Mouse (Mus musculus): ENCODE data around the gene Lrrc43.

DNA sequence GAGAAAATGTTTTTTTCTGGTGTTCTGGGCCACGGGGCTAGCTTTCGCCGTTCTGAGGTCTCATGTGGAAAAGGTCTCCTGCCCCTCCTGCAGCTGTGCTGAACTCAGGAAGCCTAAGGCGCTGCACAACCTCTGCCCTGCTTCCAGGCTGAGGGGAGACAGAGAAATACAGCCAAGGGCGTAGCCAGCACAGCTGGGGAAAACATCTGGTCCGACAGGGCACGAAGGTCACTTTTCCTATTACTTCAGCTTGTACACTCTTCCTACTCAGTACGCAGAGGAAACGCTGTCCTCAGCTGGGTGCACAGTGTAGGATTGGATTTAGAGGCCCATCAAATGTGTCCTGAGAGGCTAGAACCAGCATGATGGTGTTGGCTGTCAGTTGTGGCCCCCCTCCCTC lies 830 bp downstream of the Lrrc43 start:
- no peak for TF ChIP-seq GATA1 (IDR thresholded peaks at IDR 0.05; ENCODE audit: low read length)
- no peak for TF ChIP-seq TAL1 (IDR thresholded peaks at IDR 0.05; ENCODE audit: low read length)
